Mouse (Mus musculus) heart, postnatal 0 days (tissue): ENCODE measurements around the gene Olfr960.

ENCODE experiments used
- CTCF ChIP-seq: IDR thresholded peaks from 2 replicates; pipeline ENCODE4 v1.5.1; 2016; ENCODE audit warnings: antibody characterized with exemption, control low read depth, low read depth
- EP300 ChIP-seq: IDR thresholded peaks from 2 replicates; pipeline ENCODE4 v1.6.1; 2016; ENCODE audit warnings: antibody characterized with exemption, low read depth

DNA sequence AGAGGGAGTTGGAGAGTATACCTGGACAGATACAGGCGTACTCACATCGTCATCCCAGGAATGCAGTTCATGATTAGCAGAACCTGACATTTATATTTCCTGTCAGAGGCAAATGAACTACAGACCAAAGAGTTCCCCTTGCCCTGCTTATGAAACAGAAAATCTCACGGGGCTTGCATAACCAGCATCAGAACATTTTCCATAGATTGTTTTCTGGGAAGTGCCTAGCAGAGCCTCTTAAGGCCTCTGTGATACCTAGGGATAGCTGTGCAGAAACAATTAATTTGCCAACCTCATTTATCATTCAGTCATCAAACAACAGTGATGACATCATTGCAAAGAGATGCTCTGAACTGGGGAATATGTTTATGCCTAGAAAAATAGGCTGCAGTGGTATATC, 45.7 kb upstream of the Olfr960 start, which contains the start of gene Olfr959:
- no peak for TF ChIP-seq EP300
- TF ChIP-seq CTCF: no peak
